Mouse (Mus musculus) thymus, postnatal 10 days (tissue): ENCODE measurements at regions not wholly inside any gene's neighbourhood (a gene's known extent, or its start where the extent isn't known, plus 50 kb on each side); places are given as distances from the start of the nearest gene placed in this dataset.

Experiments
- DNase-seq, 2 experiments: peaks; one replicate each; pipeline ENCODE4 v3.0.0; 2021; ENCODE audit warnings: low spot score in 2 of 2

GRCm38 (mm10) chr11:17738879-17739278 is 214.8 kb downstream of the Etaa1 start:
- no peak for DNase-seq

GRCm38 (mm10) chr11:17743821-17744220 is 209.9 kb downstream of the Etaa1 start:
- no peak for DNase-seq

GRCm38 (mm10) chr11:17750345-17750744 is 203.3 kb downstream of the Etaa1 start:
- DNase-seq = no peak

GRCm38 (mm10) chr11:17759224-17759623 is 194.5 kb downstream of the Etaa1 start:
- DNase-seq = no peak

- no peak for DNase-seq
Measured at GRCm38 (mm10) chr11:17763411-17763810, 190.3 kb downstream of the Etaa1 start.

GRCm38 (mm10) chr11:17764146-17764545 is 189.5 kb downstream of the Etaa1 start:
- no peak for DNase-seq

- DNase-seq = no peak
Measured at GRCm38 (mm10) chr11:17768345-17768759, 185.3 kb downstream of the Etaa1 start.

- DNase-seq = no peak
Measured at GRCm38 (mm10) chr11:17768837-17769466, 184.7 kb downstream of the Etaa1 start.

GRCm38 (mm10) chr11:17797632-17798031 is 156.0 kb downstream of the Etaa1 start:
- DNase-seq = no peak

- no peak for DNase-seq
Measured at GRCm38 (mm10) chr11:17807851-17808250, 145.8 kb downstream of the Etaa1 start.

- DNase-seq = no peak
Measured at GRCm38 (mm10) chr11:17811829-17812559, 141.7 kb downstream of the Etaa1 start.

GRCm38 (mm10) chr11:17842642-17843041 is 111.0 kb downstream of the Etaa1 start:
- no peak for DNase-seq

- DNase-seq = peak in 1 of 2 experiments; percentile 3
Measured at GRCm38 (mm10) chr11:17852405-17852804, 101.3 kb downstream of the Etaa1 start.

GRCm38 (mm10) chr11:17853246-17853804 is 100.3 kb downstream of the Etaa1 start:
- no peak for DNase-seq

- no peak for DNase-seq
Measured at GRCm38 (mm10) chr11:17853832-17854231, 99.8 kb downstream of the Etaa1 start.

- no peak for DNase-seq
Measured at GRCm38 (mm10) chr11:17859364-17860131, 94.1 kb downstream of the Etaa1 start.

- DNase-seq = no peak
Measured at GRCm38 (mm10) chr11:17864833-17865397, 88.8 kb downstream of the Etaa1 start.

- no peak for DNase-seq
Measured at GRCm38 (mm10) chr11:17870690-17871089, 83.0 kb downstream of the Etaa1 start.

GRCm38 (mm10) chr11:17871920-17872319 is 81.8 kb downstream of the Etaa1 start:
- DNase-seq = no peak

GRCm38 (mm10) chr11:17883276-17883675 is 70.4 kb downstream of the Etaa1 start:
- DNase-seq = no peak
